Mouse (Mus musculus) urinary bladder, postnatal 4 days (tissue): Measurements from ENCODE around the gene Anxa3.

Source experiments
- DNase-seq, 2 experiments: peaks; one replicate each; pipeline ENCODE4 v3.0.0; 2021 to 2022; ENCODE audit warnings: low spot score in 2 of 2

Anxa3 gene

GRCm38 (mm10) chr5:96792936-96793718 is at the start of gene Anxa3:
TSS of gene Anxa3 (plus strand) at chr5:96793339.
- peak in 1 of 2 experiments; percentile 52 for DNase-seq

DNA sequence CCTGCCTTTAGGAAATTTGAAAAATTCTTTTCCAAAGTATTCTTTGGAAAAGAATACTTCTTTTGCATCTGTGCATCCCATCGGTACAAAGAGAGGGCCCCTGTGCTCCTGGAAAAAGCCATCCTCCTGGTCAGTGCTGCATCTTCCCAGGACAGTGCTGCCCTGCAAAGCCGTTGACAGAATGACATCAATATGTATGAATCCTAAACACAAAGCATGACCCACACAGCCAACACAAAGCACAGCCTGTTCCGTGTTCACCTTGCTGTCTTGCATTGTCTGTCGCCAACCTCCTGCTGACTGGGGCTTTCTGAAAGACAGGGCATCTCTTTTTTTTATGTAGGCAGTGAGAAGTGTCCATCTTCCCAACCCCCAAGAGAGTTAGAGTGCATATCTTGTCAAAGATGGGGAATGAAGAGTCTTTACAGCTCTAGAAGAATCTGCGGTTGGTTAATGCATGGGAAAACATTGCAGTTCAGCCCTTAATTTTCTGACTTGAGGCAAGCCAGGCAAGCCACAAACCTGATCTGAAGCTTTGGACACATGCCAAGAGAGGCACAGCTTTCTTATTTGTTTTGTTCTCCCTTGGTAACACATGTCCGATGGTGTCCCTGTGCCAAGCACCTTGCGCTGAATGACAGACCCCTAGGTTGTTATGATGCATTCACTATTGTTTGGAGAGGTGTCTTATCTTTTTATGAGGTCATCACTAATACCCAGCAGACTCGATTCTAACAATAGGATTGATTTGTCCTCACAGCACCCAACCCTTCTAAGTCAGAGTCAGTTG is 45.7 kb upstream of the Anxa3 start:
- DNase-seq: no peak

GRCm38 (mm10) chr5:96757615-96758014 is 35.5 kb upstream of the Anxa3 start:
- no peak for DNase-seq

DNA sequence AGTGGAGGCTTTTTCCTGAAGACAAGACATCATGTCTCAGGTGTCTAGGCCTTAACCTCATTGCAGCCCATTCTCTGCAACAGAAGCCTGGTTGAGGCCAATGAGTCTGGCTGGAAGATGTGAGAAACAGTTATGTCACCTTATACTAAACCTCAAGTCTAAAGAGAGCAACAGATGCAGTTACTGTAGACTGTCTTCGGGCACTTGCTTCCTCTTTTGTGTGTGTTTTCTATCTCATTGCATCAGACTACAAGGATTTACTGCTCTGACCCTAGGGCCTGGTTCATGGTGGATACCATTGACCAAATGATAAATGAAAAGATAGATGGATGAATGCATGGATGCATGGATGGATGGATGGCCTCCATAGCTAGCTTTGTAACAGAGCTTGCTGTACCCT is 31.1 kb upstream of the Anxa3 start:
- DNase-seq: no peak

DNA sequence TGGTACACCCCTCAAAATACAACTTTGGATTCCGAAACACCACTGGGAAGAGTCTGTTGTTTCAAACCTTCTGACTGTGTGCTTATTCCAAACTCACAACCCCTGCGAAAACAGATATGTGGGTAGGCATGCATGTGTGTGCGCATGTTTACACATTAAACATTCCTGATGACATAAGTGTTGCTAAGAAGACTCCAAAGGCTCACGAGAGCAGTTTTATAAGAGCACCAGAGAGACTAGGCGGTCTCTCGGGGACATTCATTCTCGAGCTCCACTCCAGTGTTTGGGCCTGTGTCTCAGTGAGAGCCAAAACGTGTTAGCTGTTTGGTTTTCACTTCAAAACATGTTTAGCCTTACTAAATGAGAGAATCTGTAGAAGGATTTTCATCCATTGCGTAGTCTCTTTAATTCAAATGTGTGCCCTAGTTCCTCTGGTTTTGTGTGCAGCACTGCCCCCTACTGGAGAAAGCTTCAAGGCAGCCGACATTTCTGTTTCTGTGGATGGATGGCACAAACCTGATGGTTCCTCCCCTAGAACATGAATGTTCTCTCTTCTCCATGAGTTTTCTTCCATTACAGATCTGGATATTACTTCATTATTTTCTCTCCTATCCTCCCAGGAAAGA is 24.2 kb upstream of the Anxa3 start:
- DNase-seq: no peak

GRCm38 (mm10) chr5:96783506-96784288 is 9.4 kb upstream of the Anxa3 start:
- DNase-seq: no peak

GRCm38 (mm10) chr5:96785096-96785495 is 8.0 kb upstream of the Anxa3 start:
- no peak for DNase-seq

GRCm38 (mm10) chr5:96792422-96792821 is 717 bp upstream of the Anxa3 start:
- DNase-seq: no peak

DNA sequence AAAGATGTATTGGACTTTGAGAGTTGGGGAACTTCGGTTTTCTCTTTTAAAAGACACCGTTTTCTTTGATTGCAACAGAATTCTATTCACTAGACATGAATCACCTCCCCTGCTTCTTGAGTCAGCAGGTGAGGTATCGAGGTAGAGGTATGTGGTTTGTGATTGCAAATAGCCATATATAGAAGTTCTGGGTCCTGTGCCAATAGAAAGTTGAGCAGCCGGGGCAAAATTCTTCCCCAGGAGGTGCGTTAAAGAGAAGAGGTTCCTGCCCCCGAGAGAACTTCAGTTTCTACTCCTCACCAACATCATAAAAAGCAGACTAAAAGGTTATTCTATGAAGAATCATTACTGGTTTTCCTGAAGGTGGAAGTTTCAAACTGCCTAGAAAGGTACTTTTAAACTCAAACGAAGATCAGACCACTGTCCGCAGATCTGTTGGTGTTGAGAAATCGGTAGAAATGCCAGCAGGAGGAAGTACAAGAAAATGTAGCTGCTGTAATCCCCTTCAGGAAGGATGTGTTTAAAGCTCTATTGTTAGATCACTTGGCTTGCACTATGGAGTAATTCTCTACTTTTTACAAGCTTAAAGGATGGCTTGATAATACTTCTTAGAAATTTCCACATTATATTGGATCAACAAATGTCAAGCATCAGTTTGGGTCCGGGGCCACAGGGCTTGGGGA is 955 bp downstream of the Anxa3 start:
- DNase-seq: no peak

- no peak for DNase-seq
These were observed 2.6 kb downstream of the Anxa3 start for GRCm38 (mm10) chr5:96795752-96796151.

GRCm38 (mm10) chr5:96797465-96797864 is 4.3 kb downstream of the Anxa3 start:
- DNase-seq: no peak

DNA sequence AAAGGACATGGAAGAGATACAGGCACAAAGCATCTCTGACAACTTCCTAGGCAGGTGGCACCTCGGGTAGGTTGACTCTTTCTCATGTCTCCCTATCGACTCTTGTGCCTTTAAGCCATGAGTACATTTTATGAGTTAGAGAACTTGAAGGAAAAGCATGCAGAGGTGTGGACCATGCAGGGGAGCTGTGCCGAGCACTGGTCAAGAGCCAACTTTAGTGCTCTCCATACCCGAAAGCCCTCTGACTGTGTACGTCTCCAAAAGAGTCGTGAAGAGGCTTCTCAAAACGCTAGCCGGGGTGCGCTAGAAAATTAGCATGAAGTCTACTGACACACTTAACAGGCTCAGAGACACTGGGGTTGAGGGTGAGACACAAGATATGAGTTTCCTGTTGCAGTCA is 6.0 kb downstream of the Anxa3 start:
- no peak for DNase-seq

DNA sequence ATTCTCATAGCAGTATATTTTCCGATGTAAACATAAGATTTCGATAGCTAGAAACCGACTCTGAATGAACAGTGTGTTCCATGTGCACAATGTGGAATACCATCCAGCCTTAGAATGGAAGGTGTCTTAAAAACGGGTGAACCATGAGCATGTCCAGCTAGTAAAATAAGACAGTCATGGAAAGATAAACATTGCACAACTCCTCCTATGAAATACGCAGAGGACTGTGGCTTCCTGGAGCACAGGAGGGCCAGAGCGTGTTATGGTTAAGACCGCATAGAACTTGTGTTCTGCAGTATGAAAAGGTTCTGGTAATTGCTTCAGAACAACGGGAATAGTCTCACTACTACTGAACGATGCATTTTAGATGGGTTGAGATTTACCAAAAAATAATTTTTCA is 6.8 kb downstream of the Anxa3 start:
- no peak for DNase-seq

DNA sequence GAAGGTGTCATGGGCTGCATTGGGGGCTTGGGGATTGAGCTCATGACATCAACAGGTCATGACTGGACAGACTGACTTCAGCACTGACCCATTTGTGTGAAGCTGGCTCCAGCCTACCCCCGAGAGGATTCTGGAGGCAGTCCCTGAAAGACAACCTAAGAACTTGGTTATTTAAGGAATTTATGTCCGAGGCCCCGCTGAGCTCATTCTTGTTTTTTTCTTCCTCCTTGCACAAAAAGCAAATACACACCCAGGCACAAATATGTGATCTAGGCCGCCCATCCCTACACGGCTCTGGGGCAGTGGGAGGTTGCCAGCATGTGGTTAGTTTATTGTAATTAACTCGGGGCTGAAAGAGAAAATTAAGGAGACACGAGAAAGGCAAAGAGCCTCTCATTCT is 9.0 kb downstream of the Anxa3 start:
- no peak for DNase-seq

DNA sequence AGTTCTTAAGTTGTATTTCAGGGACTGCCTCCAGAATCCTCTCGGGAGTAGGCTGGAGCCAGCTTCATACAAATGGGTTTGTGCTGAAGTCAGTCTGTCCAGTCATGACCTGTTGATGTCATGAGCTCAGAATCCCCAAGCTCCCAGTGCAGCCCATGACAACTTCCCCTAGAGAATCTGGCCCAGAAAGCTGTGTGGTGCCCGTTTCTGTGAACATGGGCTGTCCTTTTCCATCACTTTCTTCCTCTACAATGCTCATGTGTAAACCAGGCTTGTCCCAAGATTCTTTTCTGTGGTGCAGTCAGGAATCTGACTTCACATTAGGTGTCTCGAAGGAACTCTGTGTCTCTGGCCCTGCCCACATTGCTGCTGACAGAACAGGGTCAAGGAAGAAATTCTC is 10.0 kb downstream of the Anxa3 start:
- DNase-seq: no peak

- DNase-seq: no peak
These were observed 11.2 kb downstream of the Anxa3 start for GRCm38 (mm10) chr5:96804304-96804703.

GRCm38 (mm10) chr5:96804813-96805212 is 11.7 kb downstream of the Anxa3 start:
- DNase-seq: no peak

DNA sequence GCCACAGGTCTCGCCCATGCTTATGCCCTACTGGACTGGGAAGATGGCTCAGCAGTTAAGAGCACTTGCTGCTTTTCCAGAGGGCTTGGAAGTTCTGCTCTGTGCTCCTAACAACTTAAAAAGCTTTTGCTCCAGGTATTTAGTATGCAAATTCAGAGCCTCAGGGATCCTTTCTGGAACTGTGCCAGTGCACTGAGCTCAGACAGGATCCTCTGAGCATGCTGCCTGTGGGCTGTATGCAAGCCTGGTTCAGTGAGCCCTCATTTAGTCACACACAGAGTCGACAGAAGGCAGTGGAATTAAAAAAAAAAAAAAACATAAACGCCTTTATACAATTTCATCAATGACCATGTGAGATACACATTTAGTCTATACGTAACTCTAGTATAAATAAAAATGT is 17.5 kb downstream of the Anxa3 start:
- DNase-seq: no peak

GRCm38 (mm10) chr5:96824769-96825327 is 31.7 kb downstream of the Anxa3 start:
- no peak for DNase-seq

DNA sequence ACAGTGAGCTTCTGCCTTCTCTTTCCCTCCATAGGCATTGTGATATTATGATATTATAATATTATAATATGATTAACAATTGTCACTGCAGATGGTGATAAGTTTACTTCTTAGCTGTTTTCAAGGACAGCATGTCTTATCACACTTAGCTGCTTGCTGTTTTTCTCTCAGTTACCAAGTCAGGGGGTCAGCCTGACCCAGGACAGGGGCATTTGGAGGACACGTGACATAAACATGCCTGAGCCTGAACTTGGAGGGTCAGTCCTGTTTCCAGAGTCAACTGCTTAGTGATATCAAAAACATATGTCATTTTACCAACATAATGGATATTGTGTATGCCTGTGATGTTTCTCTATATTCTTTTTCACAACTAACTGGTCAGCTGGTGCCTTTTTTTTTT is 34.0 kb downstream of the Anxa3 start:
- DNase-seq: no peak

- no peak for DNase-seq
These were observed 41.2 kb downstream of the Anxa3 start for GRCm38 (mm10) chr5:96834338-96834737.
